Mouse (Mus musculus): ENCODE data around the gene Gmcl1.

DNA sequence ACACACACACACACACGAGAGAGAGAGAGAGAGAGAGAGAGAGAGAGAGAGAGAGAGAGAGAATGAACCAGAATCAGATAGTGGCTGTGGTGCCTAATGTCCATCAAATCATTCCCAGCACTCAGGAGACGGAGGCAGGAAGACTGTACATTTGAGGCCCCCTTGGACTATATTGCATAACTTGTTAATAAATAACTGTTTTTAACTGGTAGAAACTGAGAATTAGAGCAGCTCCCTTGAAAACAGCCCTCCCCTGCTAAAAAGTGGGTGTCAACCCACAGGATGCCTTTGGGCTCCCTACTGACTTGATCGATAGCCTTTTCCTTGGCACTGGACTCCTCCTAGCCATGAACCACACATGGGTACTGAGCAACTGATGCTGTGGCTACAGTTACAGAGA is 49.2 kb upstream of the Gmcl1 start:
- no peak for TF ChIP-seq CTCF (conservative IDR thresholded peaks at IDR 0.05; ENCODE audit: low read length)
- no peak for TF ChIP-seq NANOG (IDR thresholded peaks at IDR 0.05; ENCODE audit: borderline replicate concordance, low read length)
- no peak for TF ChIP-seq POU5F1 (IDR thresholded peaks at IDR 0.05; ENCODE audit: borderline replicate concordance, low read length)

Data from E14TG2a.4 (cell line).